Mouse (Mus musculus) midbrain, embryonic 10.5 days (tissue): ENCODE measurements around the gene Pnma3. TPM values are rescaled to one million over a fixed set of nuclear protein-coding genes. Genes with fewer than 3 reads are reported as not detected.
"Not testable (repeated sequence)": the region's sequence is repeated elsewhere in the genome, so short reads cannot be mapped to it uniquely, and the experiment has no call there.

ENCODE experiments used
- DNase-seq: peaks from one replicate; pipeline ENCODE4 v3.0.0-alpha.2; 2017; ENCODE audit warnings: low spot score
- H3K27ac ChIP-seq: fragments of 300-500 bp; sonication (generic); replicated peaks from 2 replicates; pipeline ENCODE4 v1.5.1; 2016; ENCODE audit warnings: mild to moderate bottlenecking
- H3K27me3 ChIP-seq: fragments of 300-500 bp; sonication (generic); 2 replicates; pipeline ENCODE4 v1.6.1; 2016; ENCODE audit warnings: low read depth, mild to moderate bottlenecking; ENCODE audit not compliant: poor library complexity, severe bottlenecking
- H3K36me3 ChIP-seq: fragments of 300-500 bp; sonication (generic); 2 replicates; pipeline ENCODE4 v1.6.1; 2016; ENCODE audit warnings: mild to moderate bottlenecking, moderate library complexity
- H3K4me1 ChIP-seq: fragments of 300-500 bp; sonication (generic); 2 replicates; pipeline ENCODE4 v1.6.1; 2016
- H3K4me3 ChIP-seq: fragments of 300-500 bp; sonication (generic); 2 replicates; pipeline ENCODE4 v1.5.1; 2016; ENCODE audit warnings: mild to moderate bottlenecking, moderate library complexity
- H3K9me3 ChIP-seq: fragments of 300-500 bp; sonication (generic); replicated peaks from 2 replicates; pipeline ENCODE4 v1.6.1; 2016; ENCODE audit warnings: mild to moderate bottlenecking
- WGBS: fragments of 180-500 bp; shearing (Covaris S2); methylation state at CpG from one replicate; pipeline ENCODE4 v1.1.7; 2016; 5-methylcytosine and 5-hydroxymethylcytosine counted together
- polyA plus RNA-seq: library from polyadenylated mRNA; unstranded; fragments of >200 nt; fragmentation: Nextera tagmentation; extraction: Ambion mirVana; gene quantifications from 2 replicates; pipeline ENCODE4 v1.2.1, GENCODE M21; 2016

Gene Pnma3
- 0.37 and 0.70 TPM in 2 replicates for polyA plus RNA-seq

- DNase-seq = no peak
- Histone ChIP-seq H3K9me3 (no peaks in the 10 kb centered on the region), H3K27ac (peak within 1 kb of the TSS; percentile 65; the same call in 1 of the 2 replicates), H3K27me3 (peaks cover 29% of the 10 kb centered on the region), H3K4me1 (peaks cover 13% of the 10 kb centered on the region), H3K36me3 (no peaks in the 10 kb centered on the region), H3K4me3 (peak within 1 kb of the TSS; percentile 45)
- WGBS = 14% methylated on average over 6 of the region's 7 CpGs
Observed at GRCm38 (mm10) chrX:73064415-73064793, at the start of gene Pnma3. TSS of gene Pnma3 (plus strand) at chrX:73064787.

- 83% methylated on average over 1 of the region's 1 CpGs for WGBS
- DNase-seq = no peak
- Histone ChIP-seq H3K4me3 (no peak within 1 kb of the TSS), H3K36me3 (no peaks in the 10 kb centered on the region), H3K4me1 (no peaks in the 10 kb centered on the region), H3K27ac (no peak within 1 kb of the TSS), H3K9me3 (no peaks in the 10 kb centered on the region), H3K27me3 (peaks cover 6% of the 10 kb centered on the region; the same call in 1 of the 2 replicates)
Observed at GRCm38 (mm10) chrX:73037003-73037402, 27.6 kb upstream of the Pnma3 start, which contains the start of gene Pnma5. TSS of gene Pnma5 (minus strand) at chrX:73037103.

- no peaks in the 10 kb centered on the region for H3K36me3 ChIP-seq
- no peaks in the 10 kb centered on the region for H3K4me1 ChIP-seq
- no peak overlapping the region for H3K27ac ChIP-seq
- peaks cover 6% of the 10 kb centered on the region; the same call in 1 of the 2 replicates for H3K27me3 ChIP-seq
- no peak overlapping the region for H3K4me3 ChIP-seq
- WGBS = 80% methylated on average over 8 of the region's 8 CpGs
- H3K9me3 ChIP-seq = no peaks in the 10 kb centered on the region
- no peak for DNase-seq
Observed at GRCm38 (mm10) chrX:73038831-73039230, 25.8 kb upstream of the Pnma3 start.

DNA sequence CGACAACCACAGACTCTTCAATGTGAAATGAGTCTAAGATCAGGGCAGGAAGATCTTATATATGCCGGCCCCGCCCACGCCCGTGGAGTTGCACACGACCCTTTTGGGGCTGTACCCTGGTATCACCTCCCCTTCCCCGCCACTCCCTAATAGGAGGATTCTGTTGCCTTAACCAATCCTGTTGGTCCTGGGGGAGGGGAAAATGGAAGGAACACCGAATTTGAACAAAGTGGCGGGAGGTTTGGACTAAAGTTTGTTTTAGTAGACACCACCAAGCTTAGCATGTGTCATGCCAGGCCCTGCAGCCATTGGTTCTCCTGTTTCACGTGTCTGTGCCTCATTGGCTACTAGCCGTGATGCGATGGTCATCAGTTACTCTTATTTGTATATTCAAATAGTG is 24.9 kb upstream of the Pnma3 start:
- H3K27ac ChIP-seq = no peak overlapping the region
- DNase-seq = no peak
- H3K36me3 ChIP-seq = no peaks in the 10 kb centered on the region
- 85% methylated on average over 12 of the region's 12 CpGs for WGBS
- H3K4me1 ChIP-seq = no peaks in the 10 kb centered on the region
- peaks cover 6% of the 10 kb centered on the region; the same call in 1 of the 2 replicates for H3K27me3 ChIP-seq
- no peaks in the 10 kb centered on the region for H3K9me3 ChIP-seq
- H3K4me3 ChIP-seq = no peak overlapping the region

DNA sequence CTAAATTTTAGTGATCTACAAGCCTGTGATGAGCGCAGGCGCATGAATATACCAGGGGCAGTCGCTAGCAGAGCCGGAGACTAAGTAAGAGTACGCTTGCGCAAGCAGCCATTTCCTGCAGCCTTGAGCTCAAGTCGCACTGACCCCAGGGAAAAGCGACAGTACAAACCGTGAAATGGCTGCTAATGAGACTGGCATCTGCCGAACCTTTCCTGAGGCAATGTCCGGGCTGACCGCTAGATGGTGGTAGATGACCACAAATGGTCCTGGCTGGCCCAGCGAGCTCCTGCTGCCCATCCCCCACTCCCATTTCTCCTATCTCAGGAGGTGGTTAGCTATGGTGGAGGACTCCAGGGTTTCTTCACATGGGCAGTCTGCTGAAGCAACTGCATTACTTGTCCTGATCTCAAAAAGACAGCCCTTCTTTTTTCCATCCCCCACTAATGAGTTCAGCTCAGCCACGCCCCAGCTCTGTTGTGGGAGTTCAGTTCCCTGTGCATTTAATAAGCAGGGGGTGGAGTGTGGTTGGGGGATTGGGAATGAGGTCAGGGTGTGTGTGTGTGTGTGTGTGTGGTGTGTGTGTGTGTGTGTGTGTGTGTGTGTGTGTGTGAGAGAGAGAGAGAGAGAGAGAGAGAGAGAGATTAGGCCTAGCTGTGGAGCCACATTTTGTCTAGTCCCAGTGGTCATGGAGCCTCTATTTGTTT is 10.6 kb upstream of the Pnma3 start:
- no peak overlapping the region for H3K4me3 ChIP-seq
- H3K9me3 ChIP-seq = no peaks in the 10 kb centered on the region
- H3K27me3 ChIP-seq = no peaks in the 10 kb centered on the region; the same call in 1 of the 2 replicates
- 14% methylated on average over 14 of the region's 14 CpGs for WGBS
- peak overlapping the region; percentile 76 for H3K27ac ChIP-seq
- no peaks in the 10 kb centered on the region for H3K36me3 ChIP-seq
- DNase-seq = peak; percentile 89
- no peaks in the 10 kb centered on the region for H3K4me1 ChIP-seq

- Histone ChIP-seq H3K27me3 (peaks cover 29% of the 10 kb centered on the region), H3K27ac (no peak overlapping the region), H3K4me1 (peaks cover 13% of the 10 kb centered on the region), H3K36me3 (no peaks in the 10 kb centered on the region), H3K9me3 (no peaks in the 10 kb centered on the region), H3K4me3 (no peak overlapping the region)
- DNase-seq = no peak
- 78% methylated on average over 1 of the region's 1 CpGs for WGBS
Observed at GRCm38 (mm10) chrX:73061528-73061927, 3.1 kb upstream of the Pnma3 start.

DNA sequence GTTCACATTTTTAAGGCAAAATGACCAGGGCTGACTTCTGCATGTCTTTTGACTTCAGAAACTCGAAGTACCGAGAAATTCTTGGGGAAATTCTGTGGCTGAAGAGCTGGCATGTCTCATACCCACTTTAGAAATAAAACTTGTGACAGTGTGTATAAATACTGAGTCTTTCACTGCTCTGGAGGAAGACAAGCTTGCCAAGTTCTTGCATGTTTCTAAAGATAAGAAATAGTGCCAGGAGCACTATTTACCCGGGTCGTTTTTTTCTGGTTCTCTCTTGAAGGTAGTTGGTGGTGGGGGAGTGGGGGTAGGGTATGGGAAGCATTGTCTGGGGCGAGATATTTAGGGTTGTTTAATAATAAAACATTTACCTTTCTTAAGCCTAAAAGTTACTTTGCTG is 2.3 kb upstream of the Pnma3 start:
- WGBS = 61% methylated on average over 5 of the region's 5 CpGs
- no peak for DNase-seq
- Histone ChIP-seq H3K4me3 (no peak overlapping the region), H3K27ac (no peak overlapping the region), H3K4me1 (peaks cover 13% of the 10 kb centered on the region), H3K36me3 (no peaks in the 10 kb centered on the region), H3K27me3 (peaks cover 29% of the 10 kb centered on the region), H3K9me3 (no peaks in the 10 kb centered on the region)

GRCm38 (mm10) chrX:73063512-73064414 is 824 bp upstream of the Pnma3 start:
- Histone ChIP-seq H3K4me3 (peak overlapping the region; percentile 45), H3K4me1 (peaks cover 13% of the 10 kb centered on the region), H3K27me3 (peaks cover 29% of the 10 kb centered on the region), H3K36me3 (no peaks in the 10 kb centered on the region), H3K27ac (peak overlapping the region; percentile 65; the same call in 1 of the 2 replicates), H3K9me3 (no peaks in the 10 kb centered on the region)
- DNase-seq = peak; percentile 50
- WGBS = 32% methylated on average over 24 of the region's 24 CpGs

- Histone ChIP-seq H3K27me3 (peaks cover 29% of the 10 kb centered on the region), H3K4me1 (peaks cover 13% of the 10 kb centered on the region)
- not testable (repeated sequence) for H3K9me3 ChIP-seq, H3K4me3 ChIP-seq, H3K36me3 ChIP-seq, DNase-seq, H3K27ac ChIP-seq
- WGBS = 100% methylated on average over 1 of the region's 5 CpGs
Observed at GRCm38 (mm10) chrX:73066765-73067312, 2.3 kb downstream of the Pnma3 start.

- DNase-seq, H3K4me3 ChIP-seq, H3K36me3 ChIP-seq, H3K27me3 ChIP-seq, H3K4me1 ChIP-seq, H3K9me3 ChIP-seq, H3K27ac ChIP-seq: not testable (repeated sequence)
- WGBS = 81% methylated on average over 19 of the region's 19 CpGs
Observed at GRCm38 (mm10) chrX:73082267-73083055, 17.9 kb downstream of the Pnma3 start, which contains the start of gene Xlr4a. TSS of gene Xlr4a (minus strand) at chrX:73082478.

DNA sequence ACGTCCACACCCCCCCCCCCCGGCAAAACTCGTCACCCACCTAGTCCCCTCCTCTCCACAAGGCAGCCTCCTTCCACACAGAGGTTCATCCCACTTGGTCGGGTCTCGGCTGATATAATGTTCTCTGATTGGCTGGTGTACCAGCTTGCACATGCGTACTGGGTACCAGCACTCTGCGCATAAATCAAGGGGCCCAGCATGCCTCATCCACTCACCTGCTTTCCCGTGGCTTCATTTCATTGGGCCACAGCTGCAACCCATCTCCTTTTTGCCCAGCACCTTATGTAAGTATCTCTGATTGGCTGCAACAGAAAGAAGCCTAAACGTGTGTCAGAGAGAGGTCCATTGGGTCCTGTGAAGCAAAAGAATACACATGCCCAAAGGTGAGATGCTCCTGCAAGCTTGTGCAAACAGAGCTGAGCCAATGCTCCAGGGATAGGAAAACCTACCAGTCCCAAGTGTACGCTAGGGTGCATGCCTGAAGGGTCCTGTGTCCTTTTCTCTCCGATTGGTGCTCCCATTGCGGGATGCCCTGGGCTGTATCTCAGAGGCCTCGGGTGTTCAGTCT is 32.4 kb downstream of the Pnma3 start, which contains the start of gene Xlr3a:
Xlr3a (minus strand) TSS at position 155 of the 568 bp plus-strand sequence.
- H3K4me1 ChIP-seq, H3K36me3 ChIP-seq, H3K9me3 ChIP-seq, H3K4me3 ChIP-seq, DNase-seq, H3K27ac ChIP-seq, H3K27me3 ChIP-seq: not testable (repeated sequence)
- 74% methylated on average over 13 of the region's 13 CpGs for WGBS

DNA sequence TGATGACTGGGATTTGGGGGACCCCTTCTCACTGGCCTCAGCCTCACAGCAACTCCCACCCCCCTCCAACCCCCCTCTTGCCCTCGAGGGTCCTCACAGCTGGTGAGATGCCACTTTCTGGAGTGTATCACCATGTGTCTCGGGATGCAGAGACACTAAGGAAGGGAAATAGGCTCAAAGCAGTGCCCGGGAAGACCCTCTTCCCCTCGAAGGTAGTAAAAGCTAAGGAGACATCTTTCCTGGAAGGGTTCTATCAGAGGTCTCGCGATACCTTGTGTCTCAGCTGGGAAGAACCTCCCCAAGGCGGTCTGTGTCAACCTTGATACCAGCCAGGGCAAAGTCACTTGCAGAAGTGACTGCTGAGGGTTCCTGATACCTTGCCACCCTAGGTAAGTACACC is 52.2 kb downstream of the Pnma3 start, which contains the start of gene Gm14685:
Gm14685 (plus strand) TSS at position 301 of the 400 bp plus-strand sequence.
- not testable (repeated sequence) for H3K36me3 ChIP-seq, H3K4me1 ChIP-seq, H3K4me3 ChIP-seq, H3K27me3 ChIP-seq, H3K27ac ChIP-seq, DNase-seq, H3K9me3 ChIP-seq
- whole genome bisulfite sequencing = no CpG with 5 or more reads among the region's 7 CpGs
